Mouse (Mus musculus) retina, adult 2 months (tissue): ENCODE data around the gene Zbtb45.

Experiments
- DNase-seq: peaks from one replicate; pipeline ENCODE4 v3.0.0-alpha.2; 2012; ENCODE audit warnings: low read depth, low spot score

Gene Zbtb45

GRCm38 (mm10) chr7:12998851-12999250, 11.0 kb downstream of the Zbtb45 start, which contains the start of gene Trim28:
Gene Trim28 (plus strand): TSS chr7:12999114.
- DNase-seq, result no peak

GRCm38 (mm10) chr7:12998053-12998452, 11.8 kb downstream of the Zbtb45 start, which contains the start of gene Slc27a5:
Gene Slc27a5 (minus strand): TSS chr7:12998192.
- no peak for DNase-seq

GRCm38 (mm10) chr7:12997230-12997629, 12.6 kb downstream of the Zbtb45 start:
- DNase-seq, result no peak

GRCm38 (mm10) chr7:12995862-12996261, 14.0 kb downstream of the Zbtb45 start:
- DNase-seq, result no peak

- DNase-seq, result no peak
These were observed 16.7 kb downstream of the Zbtb45 start for GRCm38 (mm10) chr7:12993148-12993547.

- DNase-seq, result no peak
These were observed 17.6 kb downstream of the Zbtb45 start for GRCm38 (mm10) chr7:12992222-12992621.

- no peak for DNase-seq
These were observed 22.2 kb downstream of the Zbtb45 start for GRCm38 (mm10) chr7:12987409-12988189.

- no peak for DNase-seq
These were observed 22.9 kb downstream of the Zbtb45 start for GRCm38 (mm10) chr7:12986906-12987305.

DNA sequence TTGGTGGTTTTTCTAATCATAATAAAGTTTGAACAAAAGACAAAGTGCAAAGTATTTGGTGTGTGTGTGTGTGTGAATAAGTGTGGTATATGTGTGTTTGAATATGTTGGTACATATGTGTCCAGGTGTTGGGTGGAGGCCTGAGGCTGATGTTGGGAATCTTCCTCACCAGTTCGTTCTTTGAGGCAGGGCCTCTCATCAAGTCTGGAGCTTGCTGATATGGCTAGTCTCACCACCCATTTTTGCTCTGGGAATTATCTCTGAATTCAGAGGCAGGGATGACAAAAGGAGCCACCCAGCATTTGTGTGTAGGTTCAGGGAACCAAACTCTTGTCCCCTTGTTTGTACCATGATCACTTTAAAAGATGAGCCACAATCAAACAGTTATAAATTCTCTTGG, 24.1 kb downstream of the Zbtb45 start:
- DNase-seq, result no peak

DNA sequence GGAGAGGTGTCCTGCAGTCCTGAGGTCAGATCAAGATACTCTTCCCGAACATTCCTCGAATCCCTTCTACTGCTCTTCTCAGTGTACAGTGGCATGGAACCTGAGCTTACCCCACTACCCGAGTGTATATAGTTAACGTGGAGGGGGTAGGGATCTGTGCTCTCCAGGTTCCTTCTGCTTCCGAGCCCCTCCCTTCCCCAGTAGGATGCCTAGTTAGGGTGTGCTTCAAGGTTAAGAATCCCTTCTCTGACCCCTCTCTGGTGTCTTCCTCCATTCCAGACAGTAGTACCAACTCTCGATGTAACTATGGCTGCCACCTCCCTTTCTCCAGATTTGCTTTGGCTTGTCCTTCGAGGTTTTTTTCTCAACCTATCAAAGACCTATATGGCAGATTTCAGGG, 29.5 kb downstream of the Zbtb45 start:
- no peak for DNase-seq

GRCm38 (mm10) chr7:12979776-12980175, 30.1 kb downstream of the Zbtb45 start:
- no peak for DNase-seq

GRCm38 (mm10) chr7:12978931-12979722, 30.7 kb downstream of the Zbtb45 start:
- DNase-seq, result no peak

DNA sequence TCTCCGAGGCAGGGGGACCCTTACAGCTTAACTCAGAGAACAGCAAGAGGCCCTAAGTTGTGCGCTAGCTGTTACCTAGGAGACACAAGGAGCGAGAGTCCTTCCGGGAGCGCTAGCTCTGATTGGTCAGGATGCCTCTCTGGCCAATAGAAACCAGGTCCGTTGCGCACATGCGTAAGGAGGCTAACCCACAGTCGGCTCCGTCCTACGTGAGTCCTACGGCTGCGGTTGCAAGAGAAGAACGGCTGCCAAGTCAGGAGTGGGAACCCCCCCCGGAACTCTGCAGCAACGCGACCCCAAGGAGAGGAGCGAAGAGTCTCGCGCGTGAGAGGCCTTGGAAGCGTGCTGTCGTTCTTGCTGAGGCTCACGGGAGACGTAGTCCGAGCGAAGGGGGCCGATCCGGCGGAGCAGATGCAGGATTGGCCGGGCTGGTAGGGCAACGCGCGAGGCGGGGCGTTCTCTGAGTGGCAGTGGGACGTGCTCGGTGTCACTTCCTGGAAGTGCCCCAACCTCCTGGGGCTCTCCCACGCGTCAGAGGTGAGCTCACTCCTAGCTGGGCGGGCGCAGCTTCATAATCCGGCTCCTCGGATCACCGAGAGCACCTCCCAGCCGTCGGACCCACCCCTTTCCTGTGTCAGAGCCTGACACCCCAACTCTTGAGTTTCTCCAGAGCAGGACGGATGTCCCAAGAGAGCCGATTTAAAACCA, 32.0 kb downstream of the Zbtb45 start, which contains the start of gene Zfp446:
TSS of gene Zfp446 (plus strand) at position 167 of the 708 bp plus-strand sequence.
- DNase-seq, result peak; percentile 93

DNA sequence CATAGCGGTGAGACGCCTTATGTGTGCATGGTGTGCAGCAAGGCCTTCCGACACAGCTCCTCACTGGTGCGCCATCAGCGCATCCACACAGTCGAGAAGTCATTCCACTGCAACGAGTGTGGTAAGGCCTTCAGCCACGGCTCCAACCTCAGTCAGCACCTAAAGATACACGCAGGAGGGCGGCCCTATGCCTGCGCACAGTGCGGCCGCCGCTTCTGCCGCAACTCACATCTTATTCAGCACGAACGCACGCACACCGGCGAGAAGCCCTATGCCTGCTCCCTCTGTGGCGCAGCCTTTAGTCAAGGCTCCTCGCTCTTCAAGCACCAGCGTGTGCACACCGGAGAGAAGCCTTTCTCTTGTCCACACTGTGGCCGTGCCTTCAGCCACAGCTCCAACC, 38.9 kb downstream of the Zbtb45 start:
- no peak for DNase-seq

DNA sequence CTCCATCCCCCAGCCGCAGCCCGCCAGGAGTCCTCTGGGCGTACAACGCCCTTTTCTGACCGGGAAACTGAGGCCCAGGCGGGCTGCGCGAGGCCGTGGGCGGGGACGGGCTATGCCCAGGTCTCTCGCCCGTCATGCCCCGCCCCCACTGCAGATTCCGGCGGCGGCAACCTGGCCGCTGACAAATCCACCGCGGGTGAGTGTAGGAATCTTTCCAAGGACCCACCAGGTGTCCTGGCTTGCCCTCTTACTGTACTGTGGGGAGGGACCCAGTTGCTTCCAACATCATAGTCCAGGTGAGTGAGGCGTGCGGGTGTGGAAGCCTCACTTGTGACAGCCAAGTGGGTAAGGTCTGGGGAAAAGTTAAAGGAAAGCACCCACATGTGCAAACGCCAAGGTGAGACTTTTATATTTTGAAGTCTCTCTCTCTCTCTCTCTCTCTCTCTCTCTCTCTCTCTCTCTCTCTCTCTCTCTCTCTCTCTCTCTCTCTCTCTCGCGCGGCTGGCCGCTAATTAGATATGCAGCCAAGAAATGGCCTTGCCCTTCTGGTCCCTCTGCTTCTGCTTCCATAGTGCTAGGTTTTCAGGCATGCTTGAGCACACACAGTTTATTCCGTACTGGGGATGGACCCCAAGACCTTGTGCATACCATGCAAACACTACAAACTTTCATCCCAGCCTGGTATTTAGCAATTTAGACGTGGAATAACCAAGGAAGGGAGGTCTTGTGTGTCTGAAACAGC, 43.6 kb downstream of the Zbtb45 start:
- DNase-seq, result no peak

GRCm38 (mm10) chr7:12965678-12966091, 44.1 kb downstream of the Zbtb45 start, which contains the start of gene Zfp324:
Gene Zfp324 (plus strand): TSS chr7:12965838.
- peak; percentile 74 for DNase-seq

GRCm38 (mm10) chr7:12961511-12962141, 48.2 kb downstream of the Zbtb45 start:
- DNase-seq, result no peak

GRCm38 (mm10) chr7:12959718-12960117, 50.1 kb downstream of the Zbtb45 start:
- DNase-seq, result no peak

GRCm38 (mm10) chr7:12958948-12959347, 50.9 kb downstream of the Zbtb45 start:
- DNase-seq, result no peak

DNA sequence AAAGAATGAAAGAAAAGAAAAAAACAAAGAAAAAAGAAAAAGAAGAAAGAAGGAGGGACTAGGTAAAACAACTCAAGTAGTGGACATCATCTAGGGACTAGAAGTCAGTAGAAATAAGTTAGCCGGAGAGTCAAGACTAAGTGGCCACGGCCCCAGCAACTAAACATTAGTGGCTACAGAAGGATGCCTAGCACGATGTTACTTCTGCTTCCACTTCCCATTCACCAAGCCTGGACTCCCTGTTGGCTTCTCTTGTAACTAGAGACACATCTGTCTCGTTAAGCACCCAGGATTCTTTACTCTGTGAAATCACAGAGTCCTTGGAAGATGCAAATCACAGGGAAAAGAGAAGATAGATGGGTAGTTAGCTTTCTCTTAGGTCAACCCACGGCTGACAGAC, 52.3 kb downstream of the Zbtb45 start:
- no peak for DNase-seq

DNA sequence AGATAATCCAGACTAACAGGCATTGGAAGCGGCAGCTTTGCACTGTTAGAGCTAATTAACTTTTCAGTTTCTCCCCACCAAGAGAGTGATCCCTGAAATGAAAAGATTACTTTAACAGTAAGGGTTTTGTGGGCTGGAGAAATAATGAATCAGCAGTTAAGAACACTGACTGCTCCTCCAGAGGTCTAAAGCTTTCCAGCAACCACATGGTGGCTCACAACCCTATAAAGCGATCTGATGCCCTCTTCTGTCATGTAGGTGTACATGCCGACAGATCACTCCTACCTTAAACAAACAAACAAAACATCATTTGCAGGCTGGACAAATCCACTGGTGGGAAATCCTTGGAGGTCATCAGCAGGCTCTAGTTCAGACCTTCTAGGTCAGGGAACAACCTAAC, 54.9 kb downstream of the Zbtb45 start:
- no peak for DNase-seq
